Mouse (Mus musculus): ENCODE data around the gene Ank. TPM values are rescaled to one million over a fixed set of nuclear protein-coding genes. Genes with fewer than 3 reads are reported as not detected.

The Ank gene
- total RNA-seq, 2 experiments from 2014 or later: 26.8 to 27.9 TPM

DNA sequence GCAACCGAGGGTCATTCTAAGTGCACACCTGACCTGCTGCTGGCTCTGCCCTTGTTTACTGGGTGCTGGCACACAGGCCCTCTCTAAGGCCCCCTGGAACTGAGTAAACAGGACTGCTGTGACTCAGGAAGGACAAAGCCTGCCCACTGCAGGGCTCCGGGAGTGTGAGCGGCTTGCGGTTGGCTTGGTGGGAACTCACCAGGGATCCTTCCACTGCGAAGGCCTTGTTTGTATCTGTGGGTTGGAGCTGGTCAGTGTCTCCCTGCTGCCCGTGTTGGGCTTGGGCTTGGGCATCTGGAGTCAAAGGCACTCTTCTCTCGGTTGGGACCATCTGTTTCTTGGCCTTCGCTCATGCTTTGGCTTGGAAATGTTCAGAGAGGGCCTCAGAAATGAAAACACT is 129.1 kb downstream of the Ank start:
- DNase-seq (ENCODE audit: low spot score in 2 of 2): no peak

- DNase-seq (ENCODE audit: low spot score in 2 of 2): no peak
These were observed 130.1 kb downstream of the Ank start for GRCm38 (mm10) chr15:27596463-27597140.

- DNase-seq (ENCODE audit: low spot score in 2 of 2): no peak
These were observed 131.0 kb downstream of the Ank start for GRCm38 (mm10) chr15:27597516-27597915.

GRCm38 (mm10) chr15:27598786-27599385 is 132.4 kb downstream of the Ank start:
- DNase-seq (ENCODE audit: low spot score in 2 of 2): no peak

- no peak for DNase-seq (ENCODE audit: low spot score in 2 of 2)
These were observed 134.0 kb downstream of the Ank start for GRCm38 (mm10) chr15:27600524-27600923.

GRCm38 (mm10) chr15:27604558-27604957 is 138.1 kb downstream of the Ank start:
- no peak for DNase-seq (ENCODE audit: low spot score in 2 of 2)

- no peak for DNase-seq (ENCODE audit: low spot score in 2 of 2)
These were observed 138.8 kb downstream of the Ank start for GRCm38 (mm10) chr15:27605252-27605651.

GRCm38 (mm10) chr15:27609554-27609953 is 143.1 kb downstream of the Ank start:
- no peak for DNase-seq (ENCODE audit: low spot score in 2 of 2)

- DNase-seq (ENCODE audit: low spot score in 2 of 2): no peak
These were observed 146.2 kb downstream of the Ank start for GRCm38 (mm10) chr15:27612533-27613221.

- no peak for DNase-seq (ENCODE audit: low spot score in 2 of 2)
These were observed 146.8 kb downstream of the Ank start for GRCm38 (mm10) chr15:27613255-27613654.

- no peak for DNase-seq (ENCODE audit: low spot score in 2 of 2)
These were observed 149.7 kb downstream of the Ank start for GRCm38 (mm10) chr15:27616159-27616558.

DNA sequence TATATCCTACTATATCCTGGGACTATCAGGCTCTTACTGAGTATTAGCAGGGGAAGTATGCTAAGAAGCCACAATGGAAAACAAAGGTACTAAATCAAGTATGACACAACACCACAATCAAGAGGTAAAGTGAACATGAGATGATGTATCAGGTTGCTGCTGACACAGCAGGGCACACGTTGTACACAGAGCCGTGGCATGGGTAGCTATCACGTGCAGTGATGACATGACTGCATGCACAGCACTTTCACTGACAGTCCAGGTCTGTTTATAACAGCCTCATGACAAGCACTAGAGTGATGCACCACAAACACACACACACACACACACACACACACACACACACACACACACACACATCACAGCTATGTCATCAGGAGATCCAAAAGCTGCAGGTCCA is 150.8 kb downstream of the Ank start:
- DNase-seq (ENCODE audit: low spot score in 2 of 2): no peak

- DNase-seq (ENCODE audit: low spot score in 2 of 2): no peak
These were observed 152.5 kb downstream of the Ank start for GRCm38 (mm10) chr15:27618778-27619533.

DNA sequence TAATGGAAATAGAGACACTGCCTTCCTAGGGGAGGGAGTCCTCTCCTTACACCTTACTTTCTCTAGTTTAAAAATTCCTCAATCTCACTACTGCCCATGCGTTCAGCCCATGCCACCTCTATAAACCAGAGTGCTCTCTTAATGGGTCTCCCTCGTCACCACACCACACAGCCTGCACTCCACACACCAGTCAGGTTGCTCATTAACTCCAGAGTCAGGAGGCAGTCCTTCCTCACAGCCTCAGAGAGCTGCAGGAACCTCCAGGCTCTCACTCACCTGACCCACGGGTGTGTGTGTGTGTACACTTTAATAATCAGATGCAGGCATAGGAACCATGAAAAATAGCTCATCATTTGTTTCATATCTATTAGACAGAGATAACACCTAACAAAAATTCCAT is 153.2 kb downstream of the Ank start:
- no peak for DNase-seq (ENCODE audit: low spot score in 2 of 2)

- DNase-seq (ENCODE audit: low spot score in 2 of 2): no peak
These were observed 154.2 kb downstream of the Ank start for GRCm38 (mm10) chr15:27620475-27621185.

GRCm38 (mm10) chr15:27623286-27623685 is 156.8 kb downstream of the Ank start:
- no peak for DNase-seq (ENCODE audit: low spot score in 2 of 2)

DNA sequence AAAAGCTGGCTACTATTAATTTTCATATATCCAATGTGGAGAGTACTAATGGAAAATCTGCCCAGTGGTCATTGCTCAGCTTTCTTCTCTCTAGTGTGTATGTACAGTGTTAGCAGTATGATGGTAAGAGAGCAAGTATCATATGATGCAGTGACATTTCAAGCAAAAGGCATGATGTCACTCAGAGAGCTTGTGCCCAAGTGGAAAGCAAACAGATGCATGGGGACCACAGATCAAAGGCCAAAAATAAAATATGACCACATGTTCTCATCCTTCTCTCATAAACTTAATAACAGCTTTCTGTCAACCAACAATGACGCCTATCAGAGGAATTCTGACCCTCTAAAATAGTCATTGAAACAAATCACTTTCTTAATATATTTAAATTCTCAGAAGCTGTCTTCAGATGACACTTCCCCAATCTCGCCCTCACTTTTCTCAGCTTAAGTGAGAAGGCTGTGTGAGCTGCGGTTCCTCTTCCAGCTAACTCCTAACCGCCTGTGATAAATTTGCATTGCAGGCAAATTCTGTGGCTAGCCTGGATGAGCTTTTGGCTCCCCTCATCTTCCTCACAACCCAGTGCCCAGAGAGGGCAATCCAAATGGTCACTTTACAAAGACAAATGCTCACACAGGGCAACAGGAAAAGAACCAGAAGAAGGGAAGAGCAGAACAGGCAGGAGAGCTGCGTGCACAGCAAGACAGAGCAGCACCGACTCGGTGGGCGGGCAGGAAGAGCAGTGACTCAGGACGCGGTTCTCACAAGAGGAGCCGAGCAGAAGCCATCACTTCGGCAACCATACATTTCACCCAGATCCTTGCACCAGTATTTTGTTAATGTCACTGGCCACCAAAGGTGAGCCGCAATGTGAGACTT is 158.8 kb downstream of the Ank start:
- no peak for DNase-seq (ENCODE audit: low spot score in 2 of 2)

GRCm38 (mm10) chr15:27625890-27626255 is 159.4 kb downstream of the Ank start:
- no peak for DNase-seq (ENCODE audit: low spot score in 2 of 2)

- DNase-seq (ENCODE audit: low spot score in 2 of 2): no peak
These were observed 159.8 kb downstream of the Ank start for GRCm38 (mm10) chr15:27626314-27626713.

DNA sequence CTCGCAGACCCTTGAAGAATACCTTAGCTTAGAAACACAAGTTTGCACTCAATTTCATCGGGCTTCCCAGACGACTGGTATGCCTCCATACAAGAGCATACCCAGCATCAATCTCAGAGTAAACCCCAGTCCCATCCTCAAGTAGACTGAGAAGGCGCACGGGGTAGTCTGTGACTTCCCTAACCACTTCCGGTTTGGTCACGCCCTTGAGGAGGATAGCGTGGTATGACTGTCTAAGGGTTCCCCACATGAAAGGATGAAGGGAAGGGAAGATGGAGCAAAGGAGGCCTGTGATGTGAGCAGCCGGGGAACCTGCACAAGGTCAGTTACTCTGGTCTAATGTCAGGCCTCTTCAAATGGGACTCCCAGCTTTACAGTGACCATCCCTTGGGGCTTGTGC is 161.3 kb downstream of the Ank start:
- DNase-seq (ENCODE audit: low spot score in 2 of 2): no peak

Data from adrenal gland, postnatal 4 days (tissue).